Mouse (Mus musculus): ENCODE measurements around the gene Sigmar1.
A peak's percentile ranks its signal among the peaks of the same experiment; 100 is the strongest.

Sigmar1 gene

DNA sequence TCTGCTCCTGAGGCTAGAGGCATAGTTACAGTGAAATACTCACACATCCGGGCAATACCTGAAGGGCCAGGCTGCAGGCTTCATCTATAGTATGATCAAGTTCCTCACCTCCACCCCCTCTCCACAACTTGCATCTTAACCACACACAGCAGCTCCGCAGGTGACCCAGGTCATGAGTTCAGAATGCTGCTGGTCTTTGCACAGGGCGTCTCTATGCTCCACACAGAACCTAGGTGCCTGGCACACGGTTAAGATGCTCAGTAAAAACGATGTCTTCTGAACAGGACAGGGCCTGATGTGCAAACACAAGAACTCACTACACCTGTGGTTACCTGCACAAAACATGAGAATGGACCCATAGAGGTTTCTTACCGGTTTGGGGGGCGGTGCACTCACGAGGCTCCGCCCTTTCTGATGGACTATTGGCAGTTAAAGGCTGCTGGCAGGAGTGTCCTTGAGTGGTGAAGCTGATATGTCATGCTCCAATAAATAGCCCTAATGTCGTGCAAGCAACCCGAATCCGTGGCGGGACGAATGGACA, 1.1 kb downstream of the Sigmar1 start, which contains the start of gene Galt:
Gene Galt (plus strand): TSS at position 432 of the 541 bp plus-strand sequence.
- no peak for DNase-seq

DNA sequence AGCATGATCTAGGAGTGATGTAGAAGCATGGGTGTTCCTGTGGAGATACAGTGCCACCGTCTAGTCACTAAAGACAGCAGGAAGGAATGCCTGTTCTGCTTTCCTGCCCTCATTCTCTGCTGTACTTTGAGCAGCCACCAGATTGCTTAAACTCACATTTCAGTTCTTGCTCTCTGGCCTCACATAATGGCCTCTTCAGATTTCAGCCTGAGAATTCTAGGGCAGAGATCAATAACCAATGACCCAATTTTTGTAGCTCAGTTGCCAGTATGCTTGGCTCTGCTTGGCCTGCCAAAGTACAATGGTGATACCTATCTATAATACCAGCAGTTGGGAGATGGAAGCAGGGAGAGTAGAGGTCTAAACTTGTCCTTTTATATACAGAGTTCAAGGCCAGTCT, 10.9 kb downstream of the Sigmar1 start:
- DNase-seq: no peak

DNA sequence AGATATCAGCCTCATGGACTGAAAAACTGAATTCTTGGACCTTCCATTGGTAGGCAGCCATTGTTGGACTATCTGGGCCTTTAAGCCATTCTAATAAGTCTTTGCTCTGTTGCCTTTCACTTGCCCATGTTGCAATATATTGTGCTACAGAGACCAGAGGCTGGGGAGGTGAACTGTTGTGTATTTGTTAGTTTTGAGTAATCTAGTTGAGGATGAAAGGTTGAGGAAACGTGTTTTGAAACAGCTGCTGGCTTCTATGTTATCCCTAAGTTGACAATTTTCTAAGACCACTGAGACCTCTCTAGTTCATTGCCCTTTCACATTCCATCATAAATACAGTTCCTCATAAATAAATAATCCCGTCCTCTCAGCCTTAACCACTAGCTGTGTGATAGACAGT, 11.8 kb downstream of the Sigmar1 start:
- DNase-seq: no peak

DNA sequence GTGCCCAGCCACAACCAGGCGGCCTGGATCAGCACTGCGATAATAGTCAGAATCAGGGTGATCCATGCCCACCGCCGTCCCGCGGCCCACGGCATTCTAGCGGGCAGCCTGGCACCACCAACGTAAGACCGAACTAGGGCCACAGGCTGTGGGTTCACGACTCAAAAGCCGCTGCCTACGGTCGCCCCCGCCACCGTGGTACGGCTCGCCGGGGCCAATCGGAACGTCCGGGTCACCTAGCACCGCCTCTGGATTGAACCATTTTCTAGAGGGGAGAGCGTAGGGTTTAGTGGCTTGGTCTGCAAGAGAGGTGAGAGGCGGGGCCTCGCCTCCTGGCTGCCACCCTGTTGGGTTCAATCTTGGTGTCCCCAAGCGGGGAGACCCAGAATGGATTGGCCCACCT, 14.8 kb downstream of the Sigmar1 start:
- DNase-seq: peak; percentile 96

DNA sequence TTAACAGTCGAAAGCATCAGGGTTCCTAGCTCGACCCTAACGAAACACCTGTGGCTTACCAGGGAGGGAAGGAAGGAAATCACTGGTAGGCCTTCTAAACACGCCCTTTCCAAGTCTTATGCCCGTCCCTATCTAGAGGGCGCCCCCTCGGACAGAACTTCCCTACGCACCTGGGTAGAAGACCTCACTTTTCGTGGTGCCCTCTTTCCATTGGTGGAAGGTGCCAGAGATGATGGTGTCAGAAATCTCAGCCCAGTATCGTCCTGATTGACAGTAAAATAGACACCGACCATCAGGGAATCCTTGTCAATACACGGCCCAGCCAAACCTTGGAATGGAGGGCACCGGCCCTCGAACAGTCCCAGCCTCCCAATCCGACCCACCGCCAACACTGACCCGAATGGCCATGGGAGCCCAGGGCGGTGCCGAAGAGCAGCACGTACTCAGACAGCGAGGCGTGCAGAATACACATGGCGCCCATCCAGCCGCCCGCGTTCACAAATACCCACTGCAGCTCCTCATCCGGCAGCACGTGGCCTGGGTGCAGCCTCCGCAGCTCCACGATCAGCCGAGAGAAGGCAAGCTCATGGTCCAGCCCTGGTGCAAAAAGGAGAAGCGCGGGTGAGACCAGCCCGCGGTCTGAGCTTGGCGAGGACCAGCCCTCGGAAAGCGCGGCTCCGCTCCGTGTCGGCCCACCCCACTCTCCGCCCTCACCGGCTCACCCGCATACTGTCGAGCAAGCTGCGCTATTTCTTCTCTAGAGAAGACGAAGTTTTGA, 15.4 kb downstream of the Sigmar1 start:
- peak; percentile 83 for DNase-seq

DNA sequence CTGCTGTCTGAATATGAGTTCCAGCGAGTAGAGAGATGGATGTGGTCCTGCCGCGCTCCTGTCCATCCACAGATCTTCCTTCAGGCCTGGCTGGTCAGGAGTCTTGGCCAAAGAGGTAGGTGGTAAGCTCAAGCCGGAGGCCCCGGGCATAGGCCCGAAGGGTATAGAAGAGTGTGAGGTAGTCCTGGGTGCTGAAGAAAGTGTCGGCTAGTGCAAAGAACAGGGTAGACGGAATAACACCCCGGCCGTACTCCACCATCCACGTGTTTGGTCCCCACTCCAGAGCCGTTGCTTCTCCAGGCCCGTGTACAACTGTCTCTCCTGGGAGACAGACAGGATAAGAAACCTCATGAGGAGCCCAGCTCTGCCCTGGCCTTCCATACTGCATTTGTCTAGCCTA, 16.7 kb downstream of the Sigmar1 start:
- DNase-seq: no peak

DNA sequence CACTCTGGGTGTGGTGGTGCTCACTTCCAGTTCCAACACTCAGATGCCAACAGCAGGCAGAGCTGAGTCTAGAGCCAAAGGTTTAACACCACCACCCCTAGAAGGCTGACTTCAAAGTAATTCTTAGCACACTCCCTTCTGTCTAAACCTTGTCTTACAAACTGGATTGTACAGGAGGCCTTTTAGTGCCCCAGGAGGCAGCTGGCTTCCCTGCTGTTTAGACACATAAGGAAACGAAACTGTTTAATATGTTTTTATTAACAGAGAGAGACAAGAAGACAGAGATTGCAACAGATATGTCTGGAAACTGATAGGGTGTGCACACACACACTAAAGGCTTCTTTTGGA, 17.7 kb downstream of the Sigmar1 start:
- DNase-seq: no peak

DNA sequence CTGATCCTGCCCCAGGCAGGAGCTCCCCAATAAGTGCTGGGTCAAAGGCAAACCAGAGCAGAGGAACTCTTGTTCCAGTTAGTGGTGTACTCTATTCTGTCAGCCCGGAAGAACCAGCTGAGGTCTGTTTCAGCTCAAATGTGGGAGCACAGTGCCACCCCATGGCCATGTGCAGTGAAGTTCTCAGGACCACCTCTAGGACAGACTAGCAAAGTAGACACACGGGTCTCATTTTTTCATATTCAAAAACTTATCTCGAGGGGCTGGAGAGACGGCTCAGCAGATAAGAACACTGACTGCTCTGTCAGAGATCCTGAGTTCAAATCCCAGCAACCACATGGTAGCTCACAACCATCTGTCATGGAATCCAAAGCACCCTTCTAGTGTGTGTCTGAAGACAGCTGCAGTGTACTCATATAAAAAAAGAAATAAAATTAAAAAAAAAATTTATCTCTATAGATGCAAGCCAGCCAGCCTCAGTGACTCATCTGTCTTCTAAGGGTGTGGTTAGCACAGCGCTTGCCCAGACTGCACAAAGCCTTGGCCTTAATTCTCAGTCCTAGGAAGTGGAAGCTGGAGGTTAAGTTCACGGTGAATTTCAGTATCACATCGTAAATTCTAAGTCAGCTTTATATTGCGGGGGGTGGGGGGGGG, 18.2 kb downstream of the Sigmar1 start:
- peak; percentile 77 for DNase-seq

DNA sequence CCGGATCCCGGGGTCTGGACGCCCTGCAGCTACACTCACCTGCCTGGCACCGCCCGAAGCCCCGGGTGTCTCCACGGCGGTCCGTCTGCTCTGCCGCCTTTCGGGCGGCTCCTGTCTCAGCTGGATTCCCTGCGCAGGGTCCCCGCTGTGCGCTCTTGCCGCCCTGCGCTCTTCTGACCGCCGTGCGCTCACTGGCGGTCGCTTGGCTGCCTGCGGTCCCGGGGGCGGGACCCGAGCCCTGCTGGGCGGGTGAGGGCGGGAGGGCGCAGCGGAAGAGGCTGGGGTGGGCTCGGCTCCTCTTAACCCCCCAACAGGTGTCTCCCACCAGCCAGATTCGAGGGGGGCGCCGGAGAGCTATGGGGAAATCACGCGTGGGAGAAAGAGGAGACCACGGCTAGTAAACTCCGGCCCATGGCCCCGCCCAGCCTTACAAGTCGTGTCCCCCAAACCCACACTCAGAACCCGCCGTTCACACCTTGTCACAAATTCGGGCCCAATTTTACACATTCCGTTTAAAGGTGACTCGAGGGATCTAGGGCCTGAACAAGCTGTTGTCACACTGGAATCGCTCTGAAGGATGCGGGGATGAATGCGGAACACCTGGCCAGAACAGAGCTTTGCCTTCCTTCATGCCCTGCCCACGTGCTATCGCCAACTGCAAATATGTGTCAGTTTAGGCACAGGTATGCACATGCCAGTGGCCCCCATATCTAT, 24.7 kb downstream of the Sigmar1 start, which contains the start of gene Arid3c:
Gene Arid3c (minus strand): TSS at position 91 of the 714 bp plus-strand sequence.
- DNase-seq: no peak

DNA sequence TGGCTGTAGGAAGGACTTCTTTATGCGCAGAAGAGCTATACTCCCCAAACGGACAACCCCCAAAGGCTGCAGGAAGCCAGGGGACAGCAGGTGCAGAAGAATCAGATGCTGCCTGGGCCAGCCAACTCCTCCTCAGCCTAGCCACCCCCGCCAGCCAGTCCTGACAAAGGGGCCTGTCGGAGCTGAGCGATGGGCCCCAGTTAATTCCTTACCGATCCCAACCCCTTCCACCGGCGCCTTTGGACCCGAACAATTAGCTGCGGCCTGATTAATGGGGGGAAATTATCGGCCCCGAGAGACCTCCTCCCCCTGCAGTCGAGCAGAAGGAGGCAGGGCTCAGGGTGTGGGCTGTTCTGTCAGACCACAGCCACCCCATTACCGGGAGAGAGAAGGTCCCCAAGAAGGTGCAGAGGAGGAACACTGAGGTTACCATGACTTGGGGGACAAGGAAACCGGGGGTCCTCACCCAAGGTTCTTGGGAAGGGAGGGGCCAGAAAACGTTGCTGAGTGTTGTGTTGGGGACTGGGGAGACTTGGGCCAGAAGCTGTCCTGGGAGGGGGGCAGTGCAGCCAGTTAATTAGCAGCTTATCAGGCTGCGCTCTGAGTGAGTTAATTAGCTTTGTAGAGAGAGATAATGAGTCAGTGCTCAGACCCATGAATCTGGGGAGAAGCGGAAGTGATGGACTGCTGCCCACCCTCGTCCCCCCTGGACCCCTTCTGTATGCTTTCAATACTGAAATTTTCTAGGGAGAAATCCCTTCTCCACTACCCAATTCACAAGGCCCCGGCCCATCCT, 28.9 kb downstream of the Sigmar1 start:
- no peak for DNase-seq

DNA sequence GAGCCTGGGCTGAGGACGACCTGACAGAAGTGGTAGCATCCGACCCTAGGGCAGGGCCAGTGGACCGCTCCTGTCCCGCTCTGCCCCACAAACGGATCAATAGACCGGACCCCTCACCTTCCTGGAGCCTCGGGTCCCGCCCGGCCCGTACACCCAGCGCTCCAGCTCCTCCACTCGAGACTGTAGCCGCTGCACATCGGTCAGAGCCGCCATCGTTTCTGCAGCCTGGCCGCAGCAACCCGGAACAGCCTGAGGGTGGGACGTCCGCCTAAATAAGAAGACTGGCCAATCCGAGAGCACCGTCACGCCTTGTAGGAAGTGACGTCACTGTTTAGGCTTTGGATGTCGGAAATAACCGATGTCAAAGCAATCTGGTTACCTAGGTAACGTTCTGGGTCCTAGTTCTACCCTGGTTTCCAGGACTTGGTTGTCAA, 33.0 kb downstream of the Sigmar1 start, which contains the start of gene Dctn3:
Gene Dctn3 (minus strand): TSS at position 253 of the 434 bp plus-strand sequence.
- peak; percentile 95 for DNase-seq

DNA sequence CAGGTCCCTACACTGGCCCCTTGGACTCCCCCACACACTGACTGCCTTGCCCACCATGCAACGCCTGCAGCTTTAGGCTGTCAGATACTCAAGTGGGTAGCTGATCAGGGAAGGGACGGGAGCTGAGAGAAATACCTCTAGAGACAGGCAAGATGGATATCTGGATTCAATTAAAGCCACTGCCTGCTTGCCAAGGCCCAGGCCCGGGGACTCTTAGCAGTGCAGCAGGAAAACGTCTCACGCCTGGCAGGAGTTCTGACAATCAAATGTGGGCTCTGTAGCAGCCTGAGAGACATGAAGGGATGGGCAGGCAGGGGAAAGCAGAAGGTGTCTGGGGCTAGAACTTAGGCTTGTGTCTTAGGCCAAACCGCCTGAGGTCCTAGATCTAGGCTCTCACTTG, 39.1 kb downstream of the Sigmar1 start:
- DNase-seq: no peak

DNA sequence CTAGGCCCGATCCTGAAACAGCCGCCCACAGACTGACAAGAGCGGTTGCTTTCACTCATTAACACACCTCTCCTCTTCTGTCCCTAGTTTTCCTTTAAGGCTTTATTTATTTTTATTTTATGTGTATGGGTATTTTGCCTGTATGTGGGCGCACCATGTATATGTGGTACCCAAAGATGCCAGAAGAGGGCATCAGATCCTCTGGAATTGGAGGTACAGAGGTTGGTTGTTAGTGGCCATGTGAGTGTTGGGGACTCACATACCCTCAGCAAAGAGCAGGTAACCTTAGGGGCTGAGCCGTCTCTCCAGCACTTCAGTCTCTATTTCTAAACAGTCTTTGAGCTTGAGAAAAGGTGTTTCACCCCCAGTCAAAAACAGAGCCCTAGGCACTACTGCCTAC, 40.4 kb downstream of the Sigmar1 start:
- DNase-seq: no peak

DNA sequence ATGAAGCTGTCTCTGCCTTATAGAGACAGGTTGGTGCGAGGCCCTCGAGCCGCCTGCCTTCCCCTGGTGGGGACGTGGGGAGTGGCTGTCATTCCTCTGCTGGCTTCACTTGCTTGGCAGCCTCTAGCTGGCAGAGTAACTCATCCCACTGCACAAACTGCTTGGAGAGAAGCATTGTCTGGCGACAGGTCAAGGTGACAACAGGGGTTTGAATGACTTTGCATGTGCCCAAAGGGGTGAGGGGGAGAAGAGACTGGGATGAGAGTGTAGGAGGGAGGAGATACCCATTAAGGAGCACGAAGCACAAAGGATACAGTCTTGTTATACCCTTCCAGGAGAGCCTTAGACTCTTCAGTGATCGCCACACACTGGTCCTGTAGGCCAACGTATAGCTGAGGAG, 40.9 kb downstream of the Sigmar1 start:
- DNase-seq: no peak

DNA sequence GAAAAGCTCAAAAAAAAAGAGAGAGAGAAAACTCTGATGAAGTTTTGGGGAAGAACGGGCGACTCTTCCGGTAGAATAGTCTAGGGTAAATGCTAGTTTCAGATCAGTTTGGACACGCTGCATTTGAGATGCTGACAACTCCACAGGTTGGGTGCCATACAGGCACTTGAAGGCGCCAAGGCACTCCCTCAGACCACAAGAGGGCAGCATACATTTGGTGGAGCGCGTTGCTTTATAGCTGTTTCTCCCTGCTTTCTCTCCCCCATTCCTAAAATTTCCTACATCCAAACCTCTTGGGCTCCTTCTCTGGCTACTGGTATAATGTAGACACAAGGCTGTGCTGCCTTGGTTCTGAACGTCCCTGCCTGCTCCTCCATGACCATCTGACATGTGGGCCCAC, 41.7 kb downstream of the Sigmar1 start:
- DNase-seq: peak; percentile 81

DNA sequence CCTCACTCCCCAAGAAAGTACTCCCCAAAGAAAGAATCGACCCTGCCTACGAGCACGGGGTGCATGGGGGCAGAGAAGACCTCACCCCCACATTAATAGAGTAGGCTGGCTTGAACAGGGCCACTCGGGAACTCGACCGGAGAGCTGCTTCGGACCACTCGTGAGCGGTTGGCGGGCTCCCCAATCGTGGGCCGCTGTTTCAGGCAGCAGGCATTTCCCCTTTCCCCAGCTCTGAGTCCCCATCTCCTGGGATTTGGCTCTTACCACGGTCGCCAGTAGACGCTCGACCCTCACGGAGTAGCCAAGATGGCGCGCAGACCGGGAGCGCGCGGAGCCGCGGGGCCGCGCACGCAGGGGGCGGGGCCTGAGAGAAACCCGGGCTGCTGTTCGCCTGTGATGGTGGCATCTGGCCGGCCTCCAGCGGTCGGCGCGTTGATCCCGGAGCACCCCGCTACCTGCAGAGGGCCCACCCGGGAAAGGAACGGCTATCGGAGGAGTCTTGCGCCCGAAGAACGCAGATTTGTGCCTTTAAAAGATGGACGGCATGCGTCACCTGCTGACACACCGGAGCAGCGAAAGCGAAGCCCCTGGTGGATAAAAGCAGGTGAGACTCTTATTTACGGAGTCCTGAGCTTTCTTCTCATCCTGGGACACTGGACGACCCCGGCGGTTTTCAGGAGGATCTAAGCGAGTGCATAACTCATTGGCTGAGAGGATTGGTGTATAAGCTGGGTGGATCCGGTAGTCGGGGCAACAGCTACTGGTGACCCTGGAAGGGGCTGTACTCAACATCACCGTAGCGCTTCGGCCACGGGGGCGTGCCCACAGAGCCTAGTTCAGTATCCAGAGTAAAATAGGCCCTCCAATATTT, 42.5 kb downstream of the Sigmar1 start, which contains the start of gene Rpp25l:
Gene Rpp25l (minus strand): TSS at position 338 of the 871 bp plus-strand sequence.
- peak; percentile 79 for DNase-seq

DNA sequence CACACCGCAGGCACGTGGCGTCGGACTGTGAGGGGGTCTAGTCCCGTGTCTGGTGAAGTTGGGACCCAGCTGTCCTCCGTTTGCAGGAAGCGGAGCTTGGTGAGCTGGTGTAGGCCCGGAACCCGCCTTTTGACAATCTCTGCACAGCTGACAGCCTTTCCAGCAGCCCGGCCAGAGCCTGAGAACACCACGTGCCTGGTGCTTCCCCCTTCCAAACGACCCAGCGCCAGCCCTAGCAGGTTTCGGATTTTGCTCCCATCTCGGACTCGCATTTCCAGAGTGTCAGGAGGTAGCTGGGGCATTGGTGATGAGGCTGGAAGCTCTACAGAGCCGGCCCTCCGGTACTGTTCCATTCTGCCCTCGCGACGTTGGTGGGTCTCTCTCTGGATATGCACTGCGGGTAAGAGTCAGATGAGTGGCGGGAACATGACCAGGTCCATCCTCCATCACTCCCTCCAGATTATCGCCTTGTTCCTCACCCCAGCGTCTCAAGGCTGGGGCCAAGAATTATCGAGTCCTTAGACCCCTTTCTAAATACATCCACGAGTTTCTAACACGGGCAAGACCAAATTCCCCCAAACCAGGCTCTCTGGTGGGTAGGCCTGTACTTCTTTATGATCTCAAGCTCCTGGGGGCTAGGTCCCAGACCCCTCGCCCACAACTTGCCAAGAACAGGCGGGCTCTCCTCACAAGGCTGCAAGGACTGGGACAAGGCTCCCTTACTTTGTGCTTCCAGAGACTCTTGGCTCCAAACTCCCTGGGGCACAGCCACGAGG, 43.3 kb downstream of the Sigmar1 start:
- no peak for DNase-seq

DNA sequence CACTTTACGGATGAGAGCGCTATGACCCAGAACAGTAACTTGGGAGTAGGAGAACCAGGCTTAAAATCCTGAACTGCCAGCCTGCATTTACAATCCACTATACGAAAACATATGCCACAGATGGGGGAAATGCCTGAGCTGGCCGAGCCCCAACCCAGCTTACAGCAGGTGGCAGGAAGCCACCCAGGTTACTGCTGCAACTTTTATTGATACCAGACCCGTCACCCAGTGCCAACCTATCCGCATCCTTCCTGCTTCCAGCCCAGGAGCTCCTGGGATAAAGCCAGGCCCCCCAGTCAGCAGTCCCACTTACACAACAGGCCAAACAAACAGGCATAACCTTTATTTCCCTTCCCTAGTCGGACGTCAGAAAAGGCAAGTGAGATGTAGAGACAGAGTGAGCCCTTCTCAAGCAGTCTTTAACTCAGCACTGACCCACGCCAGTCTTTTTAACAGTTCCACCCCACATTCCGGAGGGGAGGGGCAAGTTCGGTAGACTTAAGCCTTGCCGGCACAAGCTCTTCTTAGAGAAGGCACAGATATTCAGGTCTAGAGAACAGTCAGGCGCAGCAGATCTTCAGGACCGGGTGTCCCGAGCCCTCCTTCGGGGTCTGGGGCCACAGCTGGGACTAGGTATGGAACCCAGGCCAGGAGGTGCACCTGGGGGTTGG, 44.1 kb downstream of the Sigmar1 start:
- no peak for DNase-seq

DNA sequence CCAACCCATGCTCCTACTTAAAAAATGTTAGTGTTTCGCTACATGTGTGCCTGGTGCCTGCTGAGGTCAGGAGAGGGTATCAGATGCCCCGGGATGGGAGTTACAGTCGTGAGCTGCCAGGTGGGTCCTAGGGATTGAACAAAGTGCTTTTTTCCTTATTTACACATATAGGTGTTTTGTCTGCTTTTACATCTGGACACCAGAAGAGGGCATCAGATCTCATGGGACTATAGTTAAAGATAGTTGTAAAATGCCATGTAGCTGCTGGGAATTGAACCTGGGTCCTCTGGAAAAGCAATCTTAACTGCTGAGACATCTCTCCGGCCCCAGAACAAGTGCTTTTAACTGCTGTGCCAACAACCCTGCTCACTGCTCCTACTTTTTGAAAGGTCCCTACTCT, 45.7 kb downstream of the Sigmar1 start:
- DNase-seq: no peak

DNA sequence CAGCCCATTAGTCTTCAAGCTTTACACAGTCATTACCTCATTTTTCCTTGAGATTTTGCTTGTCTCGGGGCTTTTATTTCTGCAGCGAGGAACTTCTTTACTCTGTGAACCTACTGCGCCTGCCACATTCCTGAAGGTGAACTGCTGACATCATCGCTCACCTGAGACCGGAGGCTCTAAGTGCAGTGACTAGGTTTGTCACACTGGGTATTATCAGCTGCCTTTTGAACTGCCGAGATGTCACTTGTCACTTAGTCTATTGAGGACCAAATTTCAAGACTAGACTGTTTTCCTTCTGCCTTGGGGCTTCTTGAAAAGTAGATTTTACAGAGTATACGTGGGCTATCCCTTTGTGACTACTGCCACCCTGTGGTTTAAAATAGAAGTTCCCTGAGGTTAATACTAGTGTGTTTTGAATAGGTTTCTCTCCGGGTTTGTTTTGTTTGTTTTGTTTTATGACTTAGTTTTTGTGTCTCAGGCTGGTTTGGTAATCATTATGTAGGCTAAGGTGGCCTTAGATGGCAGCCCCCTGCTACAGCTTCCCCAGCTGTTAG, 47.7 kb downstream of the Sigmar1 start:
- DNase-seq: no peak

All from right cerebral cortex, adult 18-20 months (tissue).